Mouse (Mus musculus) c-Kit-positive CD71-positive TER-119-positive erythroid progenitor cells, embryonic 14.5 days (primary cell): ENCODE data around the gene Hopx.

Experiments
- DNase-seq: peaks from one replicate; pipeline ENCODE4 v3.0.0-alpha.2; 2013; ENCODE audit warnings: low spot score

Hopx gene

GRCm38 (mm10) chr5:77132457-77133135, 17.7 kb upstream of the Hopx start:
- no peak for DNase-seq

GRCm38 (mm10) chr5:77131879-77132278, 17.0 kb upstream of the Hopx start:
- DNase-seq = no peak

DNA sequence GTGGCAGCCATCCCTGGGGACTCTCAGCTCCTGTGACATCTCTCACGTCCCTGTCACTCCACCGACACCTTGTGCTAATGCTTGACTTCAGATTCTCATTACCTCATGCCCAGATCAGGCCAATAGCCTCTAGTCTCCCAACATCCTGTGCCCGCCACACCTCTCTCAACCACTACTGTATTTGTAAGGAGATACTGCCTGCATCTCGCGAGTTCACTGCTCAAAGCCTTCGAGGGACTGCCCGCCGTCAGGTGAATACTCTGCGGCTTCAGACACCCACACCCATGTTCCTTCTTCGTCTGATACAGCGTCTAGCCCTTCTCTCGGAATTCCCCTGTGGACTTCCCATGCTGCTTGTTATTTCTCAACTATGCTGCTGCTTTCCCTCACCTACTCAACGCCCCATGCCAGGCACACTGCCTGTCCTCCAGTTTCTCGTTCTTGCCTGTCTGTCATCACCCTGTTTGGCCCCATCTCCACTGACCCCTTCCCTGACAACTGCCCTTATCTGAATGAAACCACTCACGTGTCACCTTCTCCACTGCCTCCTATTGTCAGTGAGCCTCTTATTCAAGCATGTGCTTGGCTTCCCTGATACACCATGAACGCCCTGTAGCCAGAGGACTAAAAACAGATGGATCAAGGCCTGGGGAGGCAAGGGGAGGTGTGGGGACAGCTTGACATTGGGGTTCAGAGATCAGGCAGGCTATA, 15.5 kb upstream of the Hopx start:
- DNase-seq = no peak

DNA sequence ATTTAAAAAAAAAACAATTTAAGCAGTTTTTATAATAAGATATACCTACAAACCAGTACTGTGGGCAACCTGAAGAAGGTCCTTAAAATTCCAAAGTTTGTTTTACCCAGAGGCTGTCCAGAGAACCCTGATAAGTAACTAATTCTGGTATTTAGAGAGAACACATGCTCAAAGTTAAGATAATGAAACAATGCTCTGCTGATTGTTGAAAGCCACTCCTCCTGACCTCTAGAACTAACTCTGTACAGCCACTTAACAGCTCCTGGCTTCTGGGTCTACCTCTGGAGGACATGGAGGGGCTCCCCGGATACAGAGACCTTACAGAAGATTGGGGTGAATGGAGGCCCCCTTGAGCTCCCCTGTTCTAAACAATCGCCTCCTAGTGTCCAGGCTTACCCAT, 15.0 kb upstream of the Hopx start:
- DNase-seq = no peak

GRCm38 (mm10) chr5:77128854-77129253, 13.9 kb upstream of the Hopx start:
- DNase-seq = no peak

DNA sequence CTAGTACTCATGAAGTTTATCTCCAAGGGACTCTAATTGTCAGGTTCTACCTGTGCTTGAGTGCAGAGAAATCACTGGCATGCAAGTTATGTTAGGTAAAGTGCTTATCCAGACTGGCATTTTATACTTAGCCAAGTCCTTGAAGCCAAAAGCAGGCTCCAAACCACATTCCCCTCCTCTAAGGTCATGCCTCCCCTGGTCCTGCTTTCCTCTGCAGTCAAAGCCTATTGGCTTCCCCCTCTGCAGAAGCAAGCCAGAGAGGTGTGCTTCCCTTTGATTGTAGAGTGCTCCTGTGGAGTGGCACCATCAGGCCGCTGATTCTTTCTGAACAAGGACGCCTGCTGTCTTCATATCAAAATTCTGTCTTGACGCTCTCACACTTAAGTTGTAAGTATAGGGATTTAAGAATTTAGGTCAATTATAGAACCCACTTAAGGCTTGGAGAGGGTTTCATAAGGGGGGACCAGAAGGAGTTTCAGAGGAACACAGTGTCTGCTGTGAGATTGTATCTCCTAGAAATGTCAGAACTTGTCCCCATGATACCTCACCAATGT, 11.6 kb upstream of the Hopx start:
- no peak for DNase-seq

DNA sequence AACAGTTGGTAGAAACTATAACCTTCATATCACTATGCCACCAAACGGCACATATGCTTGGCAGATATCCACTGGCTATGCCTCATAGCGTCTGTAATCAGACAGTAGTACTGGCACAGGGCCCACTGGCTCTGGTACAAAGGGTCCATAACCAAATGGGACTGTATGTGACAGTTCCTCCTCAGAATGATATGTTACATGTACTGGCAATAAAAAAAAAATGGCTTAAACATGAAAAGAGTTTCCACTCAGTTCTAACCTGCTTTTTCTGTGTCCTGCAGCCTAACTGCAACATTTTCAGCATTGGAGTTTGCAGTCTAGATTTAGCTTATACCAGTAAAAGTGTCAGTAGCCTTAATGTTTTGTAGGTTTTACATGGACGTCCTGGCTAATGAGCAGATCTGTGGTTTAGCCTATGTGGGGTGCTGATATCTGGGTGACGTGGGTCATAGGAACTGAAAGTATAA, 9.9 kb upstream of the Hopx start:
- DNase-seq = no peak

GRCm38 (mm10) chr5:77124165-77124564, 9.2 kb upstream of the Hopx start:
- no peak for DNase-seq

GRCm38 (mm10) chr5:77123597-77123996, 8.7 kb upstream of the Hopx start:
- DNase-seq = no peak

- DNase-seq = no peak
These were observed 7.6 kb upstream of the Hopx start for GRCm38 (mm10) chr5:77122254-77123192.

- no peak for DNase-seq
These were observed 5.8 kb upstream of the Hopx start for GRCm38 (mm10) chr5:77120701-77121100.

GRCm38 (mm10) chr5:77119475-77120422, 4.8 kb upstream of the Hopx start:
- DNase-seq = peak; percentile 75

- DNase-seq = no peak
These were observed 811 bp upstream of the Hopx start for GRCm38 (mm10) chr5:77115732-77116131.

GRCm38 (mm10) chr5:77113773-77114172, 1.1 kb downstream of the Hopx start:
- no peak for DNase-seq

GRCm38 (mm10) chr5:77112066-77112465, 2.9 kb downstream of the Hopx start:
- DNase-seq = no peak

- no peak for DNase-seq
These were observed 5.1 kb downstream of the Hopx start for GRCm38 (mm10) chr5:77109814-77110213.

- no peak for DNase-seq
These were observed 6.1 kb downstream of the Hopx start for GRCm38 (mm10) chr5:77108806-77109205.

GRCm38 (mm10) chr5:77107146-77107822, 7.6 kb downstream of the Hopx start:
- no peak for DNase-seq

- no peak for DNase-seq
These were observed 12.2 kb downstream of the Hopx start for GRCm38 (mm10) chr5:77102522-77103365.

- no peak for DNase-seq
These were observed 14.2 kb downstream of the Hopx start for GRCm38 (mm10) chr5:77100691-77101090.
